Mouse (Mus musculus) megakaryocyte, embryonic 14.5 days (primary cell): ENCODE measurements around the gene Aamp. TPM values are rescaled to one million over a fixed set of nuclear protein-coding genes. Genes with fewer than 3 reads are reported as not detected.

Source experiments
- H3K27me3 ChIP-seq: replicated peaks from 2 replicates; pipeline ENCODE3; 2012; ENCODE audit warnings: inconsistent platforms
- H3K36me3 ChIP-seq: replicated peaks from 2 replicates; pipeline ENCODE3; 2012; ENCODE audit warnings: low read length, inconsistent platforms, mixed read lengths
- H3K4me1 ChIP-seq: 2 replicates; pipeline ENCODE4 v1.6.1; 2012; ENCODE audit warnings: inconsistent platforms
- H3K4me3 ChIP-seq: replicated peaks from 2 replicates; pipeline ENCODE3; 2012; ENCODE audit warnings: moderate library complexity, mild to moderate bottlenecking, inconsistent platforms
- H3K9me3 ChIP-seq: 2 replicates; pipeline ENCODE4 v1.6.1; 2012; ENCODE audit warnings: inconsistent platforms
- FLI1 ChIP-seq: IDR thresholded peaks from 2 replicates; pipeline ENCODE4 v1.6.1; 2012; ENCODE audit warnings: low read length, inconsistent platforms, mixed read lengths
- GATA1 ChIP-seq: IDR thresholded peaks from 3 replicates; pipeline ENCODE4 v1.6.1; 2012; ENCODE audit warnings: mixed read lengths, low read length, inconsistent platforms, borderline replicate concordance
- polyA plus RNA-seq: library from polyadenylated mRNA; stranded (reverse); fragments of >175 nt; gene quantifications from 2 replicates; pipeline ENCODE4 v1.2.3, GENCODE M21; 2012; ENCODE audit warnings: low replicate concordance; ENCODE audit not compliant: insufficient read depth

Aamp gene
- polyA plus RNA-seq, 1 experiment, result 228 TPM

DNA sequence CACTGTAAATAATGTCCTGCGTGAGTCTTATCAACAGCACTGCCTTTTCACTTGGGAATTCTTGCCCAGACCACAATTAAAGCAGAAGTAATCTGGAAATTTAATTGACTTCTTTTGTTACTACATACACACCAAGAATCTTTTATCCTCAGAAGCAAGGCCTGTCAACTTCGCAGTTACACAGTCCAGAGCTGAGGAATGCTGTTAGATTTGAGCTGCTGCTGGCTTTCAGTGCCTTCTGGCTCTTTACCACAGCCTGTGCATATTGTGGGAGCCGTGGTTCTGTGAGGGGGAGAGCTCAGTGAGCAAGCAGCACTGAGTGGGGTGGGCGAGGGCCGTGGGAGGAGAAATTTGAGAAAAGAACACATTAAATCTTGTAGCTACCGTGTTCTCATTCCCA, 44.2 kb downstream of the Aamp start:
- no peaks in the 10 kb centered on the region for H3K27me3 ChIP-seq
- no peak for TF ChIP-seq FLI1
- TF ChIP-seq GATA1, result no peak
- peaks cover 59% of the 10 kb centered on the region for H3K36me3 ChIP-seq
- peaks cover 70% of the 10 kb centered on the region for H3K4me1 ChIP-seq
- H3K9me3 ChIP-seq, result no peaks in the 10 kb centered on the region
- peak overlapping the region; percentile 100 for H3K4me3 ChIP-seq

GRCm38 (mm10) chr1:74239618-74240017, 44.9 kb downstream of the Aamp start:
- H3K4me3 ChIP-seq, result peak overlapping the region; percentile 100
- no peaks in the 10 kb centered on the region for H3K9me3 ChIP-seq
- no peaks in the 10 kb centered on the region for H3K27me3 ChIP-seq
- peaks cover 52% of the 10 kb centered on the region for H3K36me3 ChIP-seq
- H3K4me1 ChIP-seq, result peaks cover 70% of the 10 kb centered on the region
- TF ChIP-seq GATA1, result no peak
- TF ChIP-seq FLI1, result no peak

GRCm38 (mm10) chr1:74239162-74239561, 45.4 kb downstream of the Aamp start:
- Histone ChIP-seq H3K4me1 (peaks cover 70% of the 10 kb centered on the region), H3K4me3 (peak overlapping the region; percentile 100)
- TF ChIP-seq FLI1, result no peak
- no peak for TF ChIP-seq GATA1

DNA sequence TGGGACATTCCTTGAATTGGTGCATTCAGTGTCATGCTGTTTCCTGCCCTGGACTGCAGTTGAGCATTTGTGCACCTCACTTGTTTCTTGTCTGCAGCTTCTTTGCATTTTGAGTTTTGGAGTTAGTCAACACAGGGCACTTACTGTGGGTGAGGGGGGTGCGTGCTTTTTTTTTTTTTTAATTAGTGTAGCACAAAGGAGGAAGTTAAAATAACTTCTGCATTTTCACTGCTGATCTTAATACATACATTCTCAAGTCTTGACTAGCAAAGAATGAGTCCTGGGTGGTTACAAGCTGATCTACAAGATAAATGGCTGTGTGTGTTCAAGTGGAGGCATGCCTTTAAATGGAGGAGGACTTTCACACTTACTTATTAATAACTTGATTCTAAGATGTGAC, 46.4 kb downstream of the Aamp start:
- TF ChIP-seq GATA1 (no peak), FLI1 (no peak)
- Histone ChIP-seq H3K27me3 (no peaks in the 10 kb centered on the region), H3K4me1 (peaks cover 61% of the 10 kb centered on the region), H3K4me3 (peak overlapping the region; percentile 100), H3K9me3 (no peaks in the 10 kb centered on the region), H3K36me3 (peaks cover 42% of the 10 kb centered on the region)

More at GRCm38 (mm10) chr1:74239162-74239561, 45.4 kb downstream of the Aamp start:
- no peaks in the 10 kb centered on the region for H3K27me3 ChIP-seq
- no peaks in the 10 kb centered on the region for H3K9me3 ChIP-seq
- peaks cover 49% of the 10 kb centered on the region for H3K36me3 ChIP-seq

- H3K27me3 ChIP-seq, result no peaks in the 10 kb centered on the region
- H3K9me3 ChIP-seq, result no peaks in the 10 kb centered on the region
- no peak for TF ChIP-seq FLI1
- peak overlapping the region; percentile 100 for H3K4me3 ChIP-seq
- H3K4me1 ChIP-seq, result peaks cover 56% of the 10 kb centered on the region
- peaks cover 37% of the 10 kb centered on the region for H3K36me3 ChIP-seq
Observed at GRCm38 (mm10) chr1:74237671-74238070, 46.9 kb downstream of the Aamp start.

DNA sequence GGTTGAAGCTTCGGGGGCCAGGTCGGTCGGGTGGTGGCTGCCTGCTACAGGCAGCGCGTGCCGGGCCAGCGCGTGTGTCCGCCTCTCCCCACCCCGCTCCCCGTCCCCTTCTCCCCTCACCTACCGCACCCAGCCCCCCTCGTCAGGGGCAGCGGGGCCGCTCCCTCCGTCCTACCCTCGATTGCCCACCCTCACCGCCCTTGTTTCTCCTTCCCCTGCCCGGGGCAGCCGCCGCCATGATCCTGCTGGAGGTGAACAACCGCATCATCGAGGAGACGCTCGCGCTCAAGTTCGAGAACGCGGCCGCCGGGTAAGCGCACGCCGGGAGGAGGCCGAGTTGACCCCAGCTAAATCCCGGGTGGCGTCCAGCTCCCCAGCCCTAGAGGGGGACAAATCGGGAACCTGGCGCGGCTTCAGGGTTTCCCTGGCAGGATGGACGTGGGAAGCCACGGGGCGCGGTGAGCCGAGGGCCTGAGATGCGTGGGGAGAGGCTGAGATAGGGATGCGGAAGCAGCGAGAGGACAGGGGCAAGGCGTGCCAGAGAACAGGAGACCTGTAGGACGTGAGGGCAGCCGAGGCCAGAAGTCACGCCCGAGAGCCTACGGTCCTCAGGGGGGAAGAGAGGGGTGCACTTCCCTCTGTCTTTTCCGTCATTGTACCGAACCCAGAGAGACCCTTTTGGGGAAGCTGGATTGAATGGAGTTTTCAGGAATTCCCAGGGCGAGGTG, 47.8 kb downstream of the Aamp start:
- TF ChIP-seq FLI1 (no peak), GATA1 (no peak)
- H3K27me3 ChIP-seq, result no peaks in the 10 kb centered on the region
- H3K9me3 ChIP-seq, result no peaks in the 10 kb centered on the region
- peak overlapping the region; percentile 100 for H3K4me3 ChIP-seq
- peaks cover 28% of the 10 kb centered on the region for H3K36me3 ChIP-seq
- H3K4me1 ChIP-seq, result peaks cover 52% of the 10 kb centered on the region

DNA sequence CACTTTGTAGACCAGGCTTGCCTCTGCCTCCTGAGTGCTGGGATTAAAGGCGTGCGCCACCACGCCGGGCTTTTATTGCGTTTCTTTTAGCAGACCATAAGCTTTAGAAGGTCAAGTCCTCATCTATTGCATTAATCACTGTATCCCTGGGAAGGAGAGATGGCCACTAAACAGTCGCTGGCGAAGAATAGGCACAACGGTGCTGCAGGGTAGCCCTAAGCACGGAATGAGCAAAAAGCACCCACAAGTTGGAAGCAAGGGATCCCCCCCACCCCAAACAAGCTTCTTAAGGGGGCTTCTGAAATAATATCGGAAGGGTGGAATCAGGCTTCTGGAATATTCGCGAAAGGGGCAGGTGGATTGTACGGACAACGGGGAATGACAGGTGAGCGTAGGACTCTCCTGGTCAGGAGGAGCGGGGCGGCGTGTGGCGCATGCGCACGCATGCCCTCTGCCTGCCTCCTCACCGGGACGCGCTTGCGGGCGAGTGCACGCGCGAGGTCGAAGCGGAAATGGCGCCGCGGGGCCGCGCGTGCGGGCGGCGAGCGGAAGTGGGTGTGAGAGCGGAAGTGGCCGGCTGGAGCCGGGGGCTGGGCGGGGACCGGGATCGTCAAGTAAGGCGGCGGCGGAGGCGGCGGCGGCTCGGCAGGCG, 48.5 kb downstream of the Aamp start, which contains the start of gene Arpc2:
TSS of gene Arpc2 (plus strand) at position 147 of the 652 bp plus-strand sequence.
- Histone ChIP-seq H3K9me3 (no peaks in the 10 kb centered on the region), H3K4me1 (peaks cover 56% of the 10 kb centered on the region), H3K27me3 (no peaks in the 10 kb centered on the region), H3K36me3 (peaks cover 26% of the 10 kb centered on the region), H3K4me3 (peak within 1 kb of the TSS; percentile 100)
- TF ChIP-seq GATA1 (no peak), FLI1 (peak; percentile 97)

- peaks cover 52% of the 10 kb centered on the region for H3K4me1 ChIP-seq
- no peaks in the 10 kb centered on the region for H3K9me3 ChIP-seq
- peaks cover 2% of the 10 kb centered on the region for H3K36me3 ChIP-seq
- H3K27me3 ChIP-seq, result no peaks in the 10 kb centered on the region
- H3K4me3 ChIP-seq, result no peak overlapping the region
- no peak for TF ChIP-seq GATA1
- TF ChIP-seq FLI1, result no peak
Observed at GRCm38 (mm10) chr1:74230992-74231391, 53.5 kb downstream of the Aamp start.

GRCm38 (mm10) chr1:74229942-74230341, 54.6 kb downstream of the Aamp start:
- TF ChIP-seq FLI1 (no peak), GATA1 (no peak)
- Histone ChIP-seq H3K9me3 (no peaks in the 10 kb centered on the region), H3K36me3 (peaks cover 2% of the 10 kb centered on the region), H3K4me1 (peaks cover 44% of the 10 kb centered on the region), H3K4me3 (no peak overlapping the region), H3K27me3 (no peaks in the 10 kb centered on the region)

Other genes starting within 250 kb of the Aamp start
- 13.2 and 21.9 TPM in 2 replicates for gene Tns1, start 160.3 kb downstream of the Aamp start, polyA plus RNA-seq
- gene Rufy4, start 159.2 kb downstream of the Aamp start, polyA plus RNA-seq, result 0.41 TPM in 1 of 2 replicates, not detected in the other
- gene Cxcr2, start 130.7 kb downstream of the Aamp start, polyA plus RNA-seq, result 0.70 TPM in 1 of 2 replicates, not detected in the other
- gene Cxcr1, start 90.1 kb downstream of the Aamp start, polyA plus RNA-seq, result not detected in 2 replicates
- 817 and 1,833 TPM in 2 replicates for gene Arpc2, start 48.7 kb downstream of the Aamp start, polyA plus RNA-seq
- 0.28 TPM in 1 of 2 replicates, not detected in the other for gene Gpbar1, start 6.2 kb downstream of the Aamp start, polyA plus RNA-seq
- 113 and 116 TPM in 2 replicates for gene Pnkd, start 192 bp upstream of the Aamp start, polyA plus RNA-seq
- 128 and 140 TPM in 2 replicates for gene Tmbim1, start 20.9 kb upstream of the Aamp start, polyA plus RNA-seq
- 0.59 TPM in 1 of 2 replicates, not detected in the other for gene Catip, start 77.4 kb upstream of the Aamp start, polyA plus RNA-seq
- gene Slc11a1, start 90.5 kb upstream of the Aamp start, polyA plus RNA-seq, result 6.3 and 57.9 TPM in 2 replicates
- 33.8 and 117 TPM in 2 replicates for gene Ctdsp1, start 106.8 kb upstream of the Aamp start, polyA plus RNA-seq
- gene Vil1, start 124.6 kb upstream of the Aamp start, polyA plus RNA-seq, result not detected in 2 replicates
- 7.3 and 10.2 TPM in 2 replicates for gene Cnot9, start 221.3 kb upstream of the Aamp start, polyA plus RNA-seq